Mouse (Mus musculus) limb, embryonic 14.5 days (tissue): ENCODE measurements at regions not wholly inside any gene's neighbourhood (a gene's known extent, or its start where the extent isn't known, plus 50 kb on each side); places are given as distances from the start of the nearest gene placed in this dataset.

Experiments
- ATAC-seq: fragments of 200-750 bp; cut with Nextera tagmentation; 2 replicates; pipeline ENCODE4 v1.8.0; 2017; ENCODE audit warnings: low read depth, moderate number of reproducible peaks, moderate TSS enrichment; ENCODE audit not compliant: low FRiP score
- DNase-seq: peaks from one replicate; pipeline ENCODE4 v3.0.0-alpha.2; 2015; ENCODE audit warnings: low spot score
- H3K27ac ChIP-seq: fragments of 300-500 bp; sonication (generic); replicated peaks from 2 replicates; pipeline ENCODE4 v1.5.1; 2014; ENCODE audit warnings: low read depth, mild to moderate bottlenecking, low read length, moderate library complexity, mixed read lengths
- H3K27me3 ChIP-seq: fragments of 300-500 bp; sonication (generic); 2 replicates; pipeline ENCODE4 v1.6.1; 2014; ENCODE audit warnings: low read length, mixed read lengths; ENCODE audit not compliant: control insufficient read depth, insufficient read depth
- H3K36me3 ChIP-seq: fragments of 300-500 bp; sonication (generic); 2 replicates; pipeline ENCODE4 v1.6.1; 2014; ENCODE audit warnings: mild to moderate bottlenecking, low read length, moderate library complexity, mixed read lengths; ENCODE audit not compliant: control insufficient read depth, insufficient read depth
- H3K4me1 ChIP-seq: fragments of 300-500 bp; sonication (generic); 2 replicates; pipeline ENCODE4 v1.6.1; 2014; ENCODE audit warnings: antibody characterized with exemption, low read length, mixed read lengths; ENCODE audit not compliant: control insufficient read depth, insufficient read depth
- H3K4me2 ChIP-seq: fragments of 300-500 bp; sonication (generic); replicated peaks from 2 replicates; pipeline ENCODE4 v1.6.1; 2014; ENCODE audit warnings: low read depth, mild to moderate bottlenecking, low read length, moderate library complexity; ENCODE audit not compliant: severe bottlenecking
- H3K4me3 ChIP-seq: fragments of 300-500 bp; sonication (generic); replicated peaks from 2 replicates; pipeline ENCODE4 v1.5.1; 2014; ENCODE audit warnings: low read length
- H3K9ac ChIP-seq: fragments of 300-500 bp; sonication (generic); 2 replicates; pipeline ENCODE4 v1.6.1; 2014; ENCODE audit warnings: mild to moderate bottlenecking, low read depth, low read length, moderate library complexity; ENCODE audit not compliant: severe bottlenecking
- H3K9me3 ChIP-seq: fragments of 300-500 bp; sonication (generic); 2 replicates; pipeline ENCODE4 v1.6.1; 2016; ENCODE audit warnings: low read length; ENCODE audit not compliant: control insufficient read depth
- POLR2A ChIP-seq: fragments of 200-500 bp; IDR thresholded peaks from 2 replicates; pipeline ENCODE4 v1.8.0; 2012; ENCODE audit warnings: inconsistent platforms, mild to moderate bottlenecking, moderate library complexity, borderline replicate concordance; ENCODE audit not compliant: insufficient read depth, insufficient read length; ENCODE audit errors: extremely low read depth
- WGBS: fragments of 180-500 bp; shearing (Covaris S2); extraction: QIAGEN DNeasy Blood & Tissue Kit; methylation state at CpG from one replicate; pipeline ENCODE4 v1.1.7; 2014; 5-methylcytosine and 5-hydroxymethylcytosine counted together

DNA sequence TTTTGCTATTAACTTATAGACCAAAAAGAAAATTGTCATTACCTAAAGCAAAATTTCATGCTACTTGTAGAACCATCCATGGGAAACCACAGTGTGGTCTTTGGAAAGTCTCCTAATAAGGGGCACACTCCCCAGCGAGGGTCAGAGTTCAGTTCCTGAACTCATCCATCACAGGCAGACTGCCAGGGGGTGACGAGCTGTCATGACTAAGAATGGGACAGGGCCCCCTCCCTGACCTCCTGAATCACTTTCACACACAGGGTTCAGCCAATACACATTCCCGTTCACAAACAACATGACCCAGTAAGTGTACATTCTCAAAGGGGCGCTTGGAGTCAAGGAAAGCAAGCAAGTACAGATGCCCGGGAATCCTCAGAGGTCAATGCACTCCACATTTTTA lies 437.5 kb upstream of the Adgrl4 start:
- ATAC-seq (no peak), DNase-seq (no peak)
- Histone ChIP-seq H3K27me3 (no peaks in the 10 kb centered on the region), H3K4me1 (no peaks in the 10 kb centered on the region), H3K27ac (no peak overlapping the region), H3K9me3 (no peaks in the 10 kb centered on the region), H3K36me3 (no peaks in the 10 kb centered on the region), H3K9ac (no peak overlapping the region), H3K4me2 (no peak overlapping the region), H3K4me3 (no peak overlapping the region)
- no peak for TF ChIP-seq POLR2A
- 27% methylated on average over 5 of the region's 5 CpGs for WGBS

DNA sequence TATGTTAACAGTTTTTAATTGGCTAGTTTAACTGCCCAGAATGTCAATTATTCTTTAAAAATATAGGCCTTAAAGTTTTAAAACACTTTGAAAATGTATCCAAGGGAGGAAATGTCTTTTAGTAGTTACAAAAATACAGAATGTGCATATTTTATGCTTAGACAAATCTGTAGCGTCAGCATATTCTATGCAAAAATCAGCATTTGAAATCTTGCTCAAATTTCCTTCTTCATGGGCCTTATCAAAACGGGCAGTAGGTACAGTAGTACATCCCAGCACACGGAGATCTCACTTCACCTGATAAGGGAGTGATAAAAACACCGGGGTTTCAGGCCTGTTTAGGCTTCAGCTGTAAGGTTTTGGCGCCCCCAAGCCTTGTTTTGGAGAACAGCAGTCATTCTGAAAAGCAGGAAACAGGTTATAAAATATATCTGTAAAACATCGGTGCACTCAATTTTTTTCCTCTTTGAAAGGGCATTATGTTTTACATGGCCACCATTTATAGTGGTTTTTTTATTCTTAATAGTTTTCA lies 435.7 kb upstream of the Adgrl4 start:
- H3K27ac ChIP-seq = no peak overlapping the region
- no peaks in the 10 kb centered on the region for H3K27me3 ChIP-seq
- H3K4me3 ChIP-seq = no peak overlapping the region
- H3K9me3 ChIP-seq = no peaks in the 10 kb centered on the region
- 19% methylated on average over 6 of the region's 6 CpGs for WGBS
- no peak overlapping the region for H3K9ac ChIP-seq
- no peaks in the 10 kb centered on the region for H3K36me3 ChIP-seq
- ATAC-seq (no peak), DNase-seq (peak; percentile 64)
- TF ChIP-seq POLR2A = no peak
- no peaks in the 10 kb centered on the region for H3K4me1 ChIP-seq
- no peak overlapping the region for H3K4me2 ChIP-seq

GRCm38 (mm10) chr3:151003524-151003923 lies 434.2 kb upstream of the Adgrl4 start:
- no peak for TF ChIP-seq POLR2A
- H3K4me2 ChIP-seq = no peak overlapping the region

DNA sequence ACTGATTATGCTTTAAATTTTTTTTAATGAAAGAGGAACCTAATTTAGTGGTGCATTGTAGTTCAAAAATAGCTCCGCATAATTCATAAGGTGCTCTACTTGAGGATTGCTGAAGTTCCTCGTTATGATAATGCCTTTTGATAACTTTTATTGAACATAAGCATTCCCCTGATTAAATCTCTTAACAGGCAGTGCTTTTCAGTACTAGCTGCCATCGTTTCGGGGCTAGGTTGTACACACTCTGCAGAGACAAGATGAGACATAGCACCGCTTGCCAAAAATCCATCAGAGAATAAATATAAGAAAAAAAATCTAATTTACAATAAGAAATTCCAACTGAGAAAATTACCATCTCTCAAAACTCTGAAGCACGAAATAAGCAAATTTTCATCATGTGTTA lies 433.7 kb upstream of the Adgrl4 start:
- Histone ChIP-seq H3K4me3 (no peak overlapping the region), H3K9ac (no peak overlapping the region), H3K4me2 (no peak overlapping the region), H3K36me3 (no peaks in the 10 kb centered on the region), H3K27me3 (no peaks in the 10 kb centered on the region), H3K9me3 (no peaks in the 10 kb centered on the region), H3K27ac (no peak overlapping the region), H3K4me1 (no peaks in the 10 kb centered on the region)
- TF ChIP-seq POLR2A = no peak
- 81% methylated on average over 6 of the region's 6 CpGs for WGBS
- ATAC-seq (no peak), DNase-seq (no peak)

More at GRCm38 (mm10) chr3:151003524-151003923, 434.2 kb upstream of the Adgrl4 start:
- Histone ChIP-seq H3K4me3 (no peak overlapping the region), H3K27me3 (no peaks in the 10 kb centered on the region), H3K36me3 (no peaks in the 10 kb centered on the region), H3K9ac (no peak overlapping the region), H3K9me3 (no peaks in the 10 kb centered on the region), H3K27ac (no peak overlapping the region), H3K4me1 (no peaks in the 10 kb centered on the region)
- ATAC-seq = no peak
- no peak for DNase-seq
- 89% methylated on average over 3 of the region's 3 CpGs for WGBS

- H3K9me3 ChIP-seq = no peaks in the 10 kb centered on the region
- H3K27me3 ChIP-seq = no peaks in the 10 kb centered on the region
- no peak overlapping the region for H3K9ac ChIP-seq
- no peak overlapping the region for H3K27ac ChIP-seq
- DNase-seq = no peak
- no peak overlapping the region for H3K4me2 ChIP-seq
- H3K4me1 ChIP-seq = no peaks in the 10 kb centered on the region
- TF ChIP-seq POLR2A = no peak
- no peak for ATAC-seq
- no peak overlapping the region for H3K4me3 ChIP-seq
- H3K36me3 ChIP-seq = no peaks in the 10 kb centered on the region
- WGBS = 60% methylated on average over 3 of the region's 3 CpGs
Measured at GRCm38 (mm10) chr3:151020014-151020413, 417.7 kb upstream of the Adgrl4 start.

GRCm38 (mm10) chr3:151057491-151057890 lies 380.2 kb upstream of the Adgrl4 start:
- DNase-seq (peak; percentile 75), ATAC-seq (no peak)
- no peak overlapping the region for H3K27ac ChIP-seq
- TF ChIP-seq POLR2A = no peak
- no peaks in the 10 kb centered on the region for H3K27me3 ChIP-seq
- WGBS = 50% methylated on average over 3 of the region's 3 CpGs
- no peaks in the 10 kb centered on the region for H3K4me1 ChIP-seq
- no peak overlapping the region for H3K9ac ChIP-seq
- H3K4me3 ChIP-seq = no peak overlapping the region
- H3K9me3 ChIP-seq = no peaks in the 10 kb centered on the region
- H3K36me3 ChIP-seq = no peaks in the 10 kb centered on the region
- H3K4me2 ChIP-seq = no peak overlapping the region
